Mouse (Mus musculus) E14TG2a.4 (cell line): ENCODE results near the gene E130308A19Rik.

Experiments used
- CTCF ChIP-seq: conservative IDR thresholded peaks from 2 replicates; pipeline ENCODE4 v1.5.1; 2014; ENCODE audit warnings: low read length
- POU5F1 ChIP-seq: IDR thresholded peaks from 2 replicates; pipeline ENCODE4 v1.6.1; 2014; ENCODE audit warnings: low read length, borderline replicate concordance

DNA sequence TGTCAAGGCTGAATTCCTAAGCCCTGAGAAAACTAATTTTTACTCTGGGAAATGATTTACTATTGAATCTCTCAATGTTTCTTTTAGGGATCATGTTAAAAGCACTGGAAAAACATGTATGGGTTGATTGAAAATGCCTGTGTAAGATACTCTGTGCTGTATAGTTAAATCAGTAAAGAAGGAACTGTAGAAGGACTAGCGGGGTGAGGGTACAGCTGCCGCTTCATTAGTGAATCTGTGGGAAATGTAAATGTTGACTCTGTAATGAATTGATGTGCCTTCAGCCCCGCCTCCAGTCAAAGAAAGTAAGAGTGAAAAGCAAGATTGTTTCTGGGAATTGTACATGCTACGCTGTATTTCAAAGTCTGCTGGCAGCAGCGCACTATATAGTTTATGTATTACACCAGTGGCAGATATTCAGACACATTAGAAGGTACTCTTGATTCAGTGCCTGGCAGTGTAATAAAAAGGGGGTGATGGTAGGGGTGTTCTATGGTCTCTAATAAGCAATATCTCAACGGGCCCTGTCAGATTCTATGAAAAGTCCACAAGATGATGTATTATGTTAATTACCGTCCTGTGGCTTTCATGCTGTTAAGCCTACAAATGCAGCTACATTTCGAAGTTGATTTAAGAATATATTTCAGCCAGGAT, 84.9 kb downstream of the E130308A19Rik start:
- TF ChIP-seq CTCF (no peak), POU5F1 (no peak)
